Mouse (Mus musculus) cortical plate, adult 2 months (tissue): ENCODE results near the gene Parp14. TPM values are rescaled to one million over a fixed set of nuclear protein-coding genes. Genes with fewer than 3 reads are reported as not detected.

Experiments used
- H3K27ac ChIP-seq: fragments of 200-500 bp; 2 replicates; pipeline ENCODE4 v1.5.1; 2012; ENCODE audit warnings: low read length, control low read depth, inconsistent platforms; ENCODE audit not compliant: insufficient read depth
- H3K4me1 ChIP-seq: fragments of 200-500 bp; 2 replicates; pipeline ENCODE4 v1.6.1; 2011; ENCODE audit warnings: low read length; ENCODE audit not compliant: control insufficient read depth, insufficient read depth
- H3K4me3 ChIP-seq: fragments of 200-500 bp; 2 replicates; pipeline ENCODE4 v1.5.1; 2011; ENCODE audit warnings: mild to moderate bottlenecking, low read length, control low read depth; ENCODE audit not compliant: insufficient read depth
- CTCF ChIP-seq: fragments of 200-500 bp; IDR thresholded peaks from 2 replicates; pipeline ENCODE4 v1.5.1; 2011; ENCODE audit warnings: mild to moderate bottlenecking, control low read depth, low read length; ENCODE audit not compliant: insufficient read depth; ENCODE audit errors: extremely low read depth
- POLR2A ChIP-seq: fragments of 200-500 bp; IDR thresholded peaks from 2 replicates; pipeline ENCODE4 v1.6.1; 2011; ENCODE audit warnings: mild to moderate bottlenecking, low read length, control low read depth; ENCODE audit not compliant: insufficient read depth; ENCODE audit errors: extremely low read depth
- polyA plus RNA-seq: library from polyadenylated mRNA; depleted of rRNA; stranded (reverse); fragments of >200 nt; gene quantifications from 2 replicates; pipeline ENCODE4 v1.2.3, GENCODE M21; 2012

Parp14 gene
- polyA plus RNA-seq, 1 experiment: 1.8 TPM

DNA sequence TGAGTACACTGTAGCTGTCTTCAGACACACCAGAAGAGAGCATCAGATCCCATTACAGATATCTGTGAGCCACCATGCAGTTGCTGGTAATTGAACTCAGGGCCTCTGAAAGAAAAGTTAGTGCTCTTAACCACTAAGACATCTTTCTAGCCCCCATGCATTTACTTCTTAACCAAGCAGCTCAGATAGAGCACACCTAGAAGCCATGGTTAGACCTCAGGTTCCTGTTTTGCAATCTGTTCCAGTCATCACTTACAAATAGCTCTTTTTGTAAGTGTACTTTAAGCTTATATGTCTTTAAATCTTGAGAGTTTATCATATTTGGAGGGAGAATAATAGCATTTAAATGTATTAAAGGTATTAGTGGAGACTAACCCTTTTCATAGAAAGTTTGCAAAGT lies 24.2 kb downstream of the Parp14 start:
- TF ChIP-seq POLR2A (no peak), CTCF (no peak)
- H3K4me1 ChIP-seq: no peaks in the 10 kb centered on the region
- no peak overlapping the region for H3K4me3 ChIP-seq
- no peak overlapping the region for H3K27ac ChIP-seq

DNA sequence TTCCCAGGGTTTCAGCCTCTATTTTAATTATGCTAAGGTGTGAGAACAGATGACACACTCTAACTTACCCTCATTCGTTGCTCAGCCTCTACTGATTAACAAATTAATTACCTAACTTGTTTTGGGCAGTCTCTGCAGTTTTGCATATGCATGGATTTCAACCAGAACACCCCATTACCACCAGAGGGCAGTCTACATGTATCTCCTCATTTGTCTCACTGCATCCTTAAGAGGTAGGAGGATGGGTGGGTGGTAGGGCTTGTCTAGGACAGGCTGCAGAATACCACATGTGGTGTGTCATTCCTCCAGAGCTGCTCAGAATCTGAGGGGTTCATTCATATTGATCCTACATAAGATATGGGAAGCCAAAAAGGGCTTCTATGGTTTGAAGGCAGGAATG lies 31.7 kb downstream of the Parp14 start:
- no peak overlapping the region for H3K4me3 ChIP-seq

DNA sequence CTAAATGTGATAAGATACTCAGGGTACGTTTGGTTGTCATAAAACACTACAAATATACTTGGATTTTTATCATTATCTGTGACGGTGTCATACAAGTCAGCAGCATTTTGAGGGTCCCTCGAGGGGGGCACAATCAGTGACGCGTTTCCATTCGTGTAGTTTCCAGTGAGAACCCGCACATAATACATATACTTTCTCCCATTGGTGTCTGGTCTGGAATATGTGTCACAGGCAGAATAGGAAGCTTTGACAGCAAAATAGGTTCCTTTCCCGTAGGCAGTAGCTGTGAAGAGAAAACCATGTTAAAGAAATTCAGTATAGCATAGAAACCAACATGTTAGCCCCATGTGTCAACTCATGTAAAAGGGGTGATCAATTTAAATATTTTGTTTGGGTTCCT lies 36.7 kb downstream of the Parp14 start:
- TF ChIP-seq POLR2A (no peak), CTCF (no peak)
- Histone ChIP-seq H3K4me1 (no peaks in the 10 kb centered on the region), H3K4me3 (no peak overlapping the region), H3K27ac (no peak overlapping the region)

More for the DNA sequence above, 31.7 kb downstream of the Parp14 start:
- H3K4me1 ChIP-seq: no peaks in the 10 kb centered on the region
- TF ChIP-seq CTCF: 0 out of 2 replicates have a peak, but pooled peaks have one; percentile 32
- TF ChIP-seq POLR2A: no peak
- no peak overlapping the region for H3K27ac ChIP-seq

DNA sequence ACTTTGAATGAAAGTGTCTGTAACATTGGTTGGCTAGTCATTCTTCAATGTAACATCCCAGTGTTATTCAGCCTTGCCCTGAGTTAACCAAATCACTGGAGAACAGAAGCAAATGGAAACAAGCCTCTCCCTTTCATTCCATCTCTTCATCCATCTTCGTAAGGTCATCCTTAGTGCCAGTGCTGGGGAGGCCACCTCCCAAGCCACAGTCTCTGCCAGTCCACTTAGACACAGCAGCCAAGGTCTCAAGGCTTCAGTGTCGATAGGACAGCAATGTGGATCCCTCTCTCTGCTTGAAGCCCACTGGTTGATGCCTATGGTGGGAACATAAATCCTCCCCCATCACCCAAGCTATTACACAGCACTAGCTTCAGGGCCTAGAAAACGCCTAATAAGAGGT lies 38.4 kb downstream of the Parp14 start:
- TF ChIP-seq POLR2A (no peak), CTCF (no peak)
- H3K27ac ChIP-seq: no peak overlapping the region
- H3K4me1 ChIP-seq: no peaks in the 10 kb centered on the region
- H3K4me3 ChIP-seq: no peak overlapping the region

DNA sequence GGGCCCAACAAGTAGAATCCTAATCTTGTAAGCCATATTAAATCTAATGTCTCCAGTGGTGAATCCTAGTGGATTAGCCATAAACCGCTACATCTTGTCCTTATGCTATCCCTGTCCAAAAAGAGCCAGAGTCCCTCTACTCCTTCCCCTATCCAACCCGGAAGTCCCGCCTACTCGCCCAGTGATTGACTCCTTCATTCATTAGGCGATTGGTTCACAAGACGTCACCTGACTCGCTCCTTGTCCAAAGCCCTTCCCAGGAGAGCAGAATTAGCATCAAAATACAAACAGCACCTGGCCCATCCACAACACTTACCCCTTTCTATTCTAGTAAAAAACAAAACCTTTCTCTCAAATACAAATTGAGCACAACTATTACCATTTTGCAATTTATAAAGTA lies 41.3 kb downstream of the Parp14 start:
- no peak overlapping the region for H3K4me3 ChIP-seq
- no peaks in the 10 kb centered on the region for H3K4me1 ChIP-seq
- TF ChIP-seq POLR2A (no peak), CTCF (no peak)
- H3K27ac ChIP-seq: no peak overlapping the region

DNA sequence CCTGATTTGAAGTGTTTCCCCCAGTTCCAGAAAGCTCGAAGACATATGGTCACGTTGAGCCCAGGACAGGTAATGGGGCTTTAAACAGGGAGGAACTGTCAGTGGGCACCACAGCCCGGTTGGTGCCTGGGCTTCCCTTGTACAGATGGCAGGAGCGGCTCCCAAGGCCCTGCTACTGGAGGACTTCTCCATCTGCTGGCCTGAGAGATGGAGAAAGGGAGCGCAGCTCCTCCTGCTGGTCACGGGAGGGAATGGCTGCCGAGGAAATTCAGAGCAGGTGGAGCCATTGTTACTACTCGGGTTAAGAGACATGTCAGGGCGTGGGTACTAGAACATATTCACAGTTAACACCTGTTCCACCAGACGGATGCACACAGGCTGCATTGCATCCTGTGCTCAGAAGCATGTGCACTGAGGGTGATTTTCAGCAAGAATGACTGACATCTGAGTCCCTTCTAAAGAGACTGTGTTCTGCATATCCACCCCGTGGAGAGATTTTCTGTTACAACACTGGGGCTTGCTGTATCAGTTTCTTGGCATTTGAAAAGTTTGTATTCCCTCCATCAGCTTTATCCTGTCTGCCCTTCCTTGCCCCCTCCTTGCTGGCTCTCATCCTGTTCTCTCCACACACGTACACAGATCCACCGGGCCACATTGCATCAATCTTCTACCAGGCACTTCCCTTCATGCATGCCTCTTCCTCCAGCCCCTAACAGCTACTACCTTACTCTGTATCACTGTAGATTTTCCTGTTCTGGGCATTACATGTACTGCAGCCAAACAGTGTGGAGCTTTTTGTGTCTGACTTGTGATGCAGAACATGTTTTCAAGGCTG lies 53.9 kb downstream of the Parp14 start:
- TF ChIP-seq CTCF (peak; percentile 97), POLR2A (no peak)
- Histone ChIP-seq H3K4me1 (no peaks in the 10 kb centered on the region), H3K4me3 (no peak overlapping the region), H3K27ac (no peak overlapping the region)

DNA sequence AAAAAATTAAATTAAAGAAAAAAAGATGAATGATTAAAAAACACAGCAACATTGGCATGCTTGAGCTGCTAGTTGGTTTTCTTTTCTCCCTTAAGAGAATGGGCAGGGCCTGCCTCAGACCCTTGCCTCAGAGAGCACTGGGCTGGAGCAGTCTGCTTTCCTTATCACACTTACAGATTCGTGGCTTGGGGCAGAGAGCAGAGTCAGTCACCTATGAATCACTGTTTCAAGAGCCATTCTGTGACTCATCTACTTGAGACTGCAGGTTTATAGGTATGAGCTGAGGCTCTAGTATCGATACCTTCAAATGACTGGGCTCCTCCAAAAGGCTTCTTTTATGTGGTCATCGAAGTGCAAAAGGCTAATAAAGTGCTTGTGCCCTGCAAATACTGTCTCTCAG lies 58.2 kb downstream of the Parp14 start:
- no peak overlapping the region for H3K27ac ChIP-seq
- H3K4me3 ChIP-seq: no peak overlapping the region
- no peaks in the 10 kb centered on the region for H3K4me1 ChIP-seq
- TF ChIP-seq POLR2A (no peak), CTCF (no peak)

DNA sequence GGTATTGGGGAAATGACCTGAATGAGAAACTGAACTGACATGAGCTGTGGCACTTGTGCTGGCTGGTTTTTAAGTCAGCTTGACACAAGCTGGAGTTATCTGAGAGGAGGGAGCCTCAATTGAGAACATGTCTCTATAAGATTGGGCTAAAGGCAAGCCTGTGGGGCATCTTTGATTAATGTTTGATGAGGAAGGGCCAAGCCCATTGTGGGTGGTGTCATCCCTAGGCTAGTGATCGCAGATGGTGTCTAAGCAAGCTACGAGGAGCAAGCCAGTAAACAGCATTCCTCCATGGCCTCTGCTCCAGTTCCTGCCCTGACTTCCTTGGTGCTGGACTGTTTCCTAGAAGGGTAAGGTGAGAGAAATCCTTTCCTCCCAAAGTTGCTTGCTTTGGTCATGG lies 62.5 kb downstream of the Parp14 start:
- Histone ChIP-seq H3K4me3 (no peak overlapping the region), H3K4me1 (no peaks in the 10 kb centered on the region), H3K27ac (no peak overlapping the region)
- no peak for TF ChIP-seq POLR2A
- no peak for TF ChIP-seq CTCF

DNA sequence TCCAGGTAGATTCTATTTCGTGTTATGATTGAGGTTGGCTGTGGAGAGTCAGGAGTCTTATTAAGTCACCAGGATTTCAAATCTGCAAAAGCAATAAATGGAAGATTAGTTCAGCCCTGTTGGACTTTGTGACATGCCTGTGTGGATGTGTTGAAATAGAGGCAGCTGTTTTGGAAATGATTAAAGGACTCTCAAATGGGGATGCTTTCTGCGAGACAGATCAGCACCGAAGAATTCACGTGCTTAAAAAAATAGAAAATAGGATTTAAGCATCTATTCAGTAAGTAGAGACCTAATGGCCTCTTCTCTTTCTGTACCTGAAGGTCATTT lies 63.7 kb downstream of the Parp14 start:
- TF ChIP-seq POLR2A (no peak), CTCF (no peak)
- Histone ChIP-seq H3K4me1 (no peaks in the 10 kb centered on the region), H3K27ac (no peak overlapping the region), H3K4me3 (no peak overlapping the region)

DNA sequence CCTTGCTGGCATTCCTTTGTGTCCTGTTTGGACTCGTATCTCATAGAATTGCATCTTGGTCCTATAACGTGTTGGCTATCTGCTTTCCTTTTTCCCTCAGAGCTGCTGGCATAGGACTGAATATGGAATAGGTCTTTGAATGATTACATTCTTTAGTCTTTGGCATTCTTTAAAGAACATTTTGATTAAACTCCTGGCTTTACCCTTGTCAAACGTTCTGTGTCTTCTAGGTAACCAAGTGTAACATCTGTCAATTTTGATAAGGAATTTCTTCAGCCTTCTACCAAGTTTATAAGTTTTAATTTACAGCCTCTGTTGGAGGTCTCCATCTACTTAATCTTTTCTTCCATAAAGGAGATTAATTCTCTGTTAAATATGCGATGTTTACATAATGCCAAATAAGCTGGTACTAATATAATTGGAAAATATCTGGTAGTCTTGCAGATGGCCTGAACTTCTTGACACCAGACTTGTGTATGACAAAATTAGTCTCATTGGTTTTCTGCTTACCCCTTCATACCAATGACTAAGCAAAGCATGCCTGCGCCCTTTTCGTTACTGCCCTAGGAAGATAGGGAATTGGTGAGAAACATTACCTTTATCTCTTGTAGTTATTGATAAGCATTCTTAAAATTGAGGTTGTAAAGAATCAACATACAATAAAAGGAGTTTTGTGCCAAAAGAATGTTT lies 64.2 kb downstream of the Parp14 start:
- H3K4me1 ChIP-seq: no peaks in the 10 kb centered on the region
- TF ChIP-seq POLR2A (no peak), CTCF (no peak)
- H3K27ac ChIP-seq: no peak overlapping the region
- H3K4me3 ChIP-seq: no peak overlapping the region
